Mouse (Mus musculus) midbrain, embryonic 14.5 days (tissue): ENCODE results near the gene Ncf2. TPM values are rescaled to one million over a fixed set of nuclear protein-coding genes. Genes with fewer than 3 reads are reported as not detected.

ENCODE experiments used
- ATAC-seq: fragments of 200-750 bp; cut with Nextera tagmentation; 2 replicates; pipeline ENCODE4 v1.8.0; 2017; ENCODE audit warnings: moderate number of reproducible peaks, moderate library complexity; ENCODE audit not compliant: low FRiP score, low TSS enrichment
- DNase-seq: peaks from one replicate; pipeline ENCODE4 v3.0.0-alpha.2; 2015
- H3K27ac ChIP-seq: fragments of 300-500 bp; sonication (generic); replicated peaks from 2 replicates; pipeline ENCODE4 v1.5.1; 2014; ENCODE audit warnings: mild to moderate bottlenecking, low read depth, low read length, moderate library complexity
- H3K27me3 ChIP-seq: fragments of 300-500 bp; sonication (generic); 2 replicates; pipeline ENCODE4 v1.6.1; 2014; ENCODE audit warnings: low read length, control low read depth, mixed read lengths; ENCODE audit not compliant: control insufficient read depth, insufficient read depth
- H3K36me3 ChIP-seq: fragments of 300-500 bp; sonication (generic); 2 replicates; pipeline ENCODE4 v1.6.1; 2014; ENCODE audit warnings: low read length, control low read depth; ENCODE audit not compliant: control insufficient read depth, insufficient read depth
- H3K4me1 ChIP-seq: fragments of 300-500 bp; sonication (generic); 2 replicates; pipeline ENCODE4 v1.6.1; 2014; ENCODE audit warnings: mild to moderate bottlenecking, antibody characterized with exemption, low read length, control low read depth; ENCODE audit not compliant: control insufficient read depth, insufficient read depth
- H3K4me2 ChIP-seq: fragments of 300-500 bp; sonication (generic); 2 replicates; pipeline ENCODE4 v1.6.1; 2014; ENCODE audit warnings: mild to moderate bottlenecking, low read length, moderate library complexity
- H3K4me3 ChIP-seq: fragments of 300-500 bp; sonication (generic); replicated peaks from 2 replicates; pipeline ENCODE4 v1.5.1; 2014; ENCODE audit warnings: low read depth, low read length
- H3K9ac ChIP-seq: fragments of 300-500 bp; sonication (generic); replicated peaks from 2 replicates; pipeline ENCODE4 v1.6.1; 2014; ENCODE audit warnings: mild to moderate bottlenecking, low read length, moderate library complexity
- H3K9me3 ChIP-seq: fragments of 300-500 bp; sonication (generic); 2 replicates; pipeline ENCODE4 v1.6.1; 2016; ENCODE audit warnings: low read length, control low read depth, mixed read lengths; ENCODE audit not compliant: control insufficient read depth
- WGBS: fragments of 180-500 bp; shearing (Covaris S2); extraction: QIAGEN DNeasy Blood & Tissue Kit; methylation state at CpG from one replicate; pipeline ENCODE4 v1.1.7; 2014; 5-methylcytosine and 5-hydroxymethylcytosine counted together
- polyA plus RNA-seq: library from polyadenylated mRNA; unstranded; fragments of >200 nt; fragmentation: Nextera tagmentation; extraction: Ambion mirVana; gene quantifications from 2 replicates; pipeline ENCODE4 v1.2.1, GENCODE M21; 2014

Ncf2 gene
- polyA plus RNA-seq = 0.69 and 3.4 TPM in 2 replicates

GRCm38 (mm10) chr1:152799897-152800296, at the start of gene Ncf2:
Gene Ncf2, plus strand, starts transcription at chr1:152800194.
- H3K4me3 ChIP-seq = no peak within 1 kb of the TSS
- ATAC-seq = no peak
- 0 out of 2 replicates have a peak, but pooled peaks cover 3% of the 10 kb centered on the region for H3K4me1 ChIP-seq
- no peak within 1 kb of the TSS for H3K4me2 ChIP-seq
- H3K27ac ChIP-seq = 0 out of 2 replicates have a peak within 1 kb of the TSS, but pooled peaks have one; percentile 0
- H3K36me3 ChIP-seq = no peaks in the 10 kb centered on the region
- no peaks in the 10 kb centered on the region for H3K9me3 ChIP-seq
- DNase-seq = peak; percentile 46
- WGBS = 5% methylated on average over 2 of the region's 2 CpGs
- no peak within 1 kb of the TSS for H3K9ac ChIP-seq
- H3K27me3 ChIP-seq = no peaks in the 10 kb centered on the region

GRCm38 (mm10) chr1:152750312-152750965, 49.6 kb upstream of the Ncf2 start, which contains the start of gene Apobec4:
Gene Apobec4, plus strand, starts transcription at chr1:152750551.
- Histone ChIP-seq H3K4me1 (no peaks in the 10 kb centered on the region), H3K9me3 (no peaks in the 10 kb centered on the region), H3K9ac (no peak within 1 kb of the TSS), H3K36me3 (no peaks in the 10 kb centered on the region), H3K4me2 (no peak within 1 kb of the TSS), H3K27ac (no peak within 1 kb of the TSS), H3K27me3 (no peaks in the 10 kb centered on the region), H3K4me3 (no peak within 1 kb of the TSS)
- ATAC-seq (no peak), DNase-seq (no peak)
- WGBS = 58% methylated on average over 13 of the region's 13 CpGs

- Histone ChIP-seq H3K9ac (no peak overlapping the region), H3K4me2 (no peak overlapping the region), H3K27ac (no peak overlapping the region), H3K9me3 (no peaks in the 10 kb centered on the region), H3K36me3 (no peaks in the 10 kb centered on the region), H3K27me3 (peaks cover 5% of the 10 kb centered on the region; the same call in 1 of the 2 replicates), H3K4me1 (peaks cover 7% of the 10 kb centered on the region; the same call in 1 of the 2 replicates), H3K4me3 (no peak overlapping the region)
- ATAC-seq = no peak
- no peak for DNase-seq
- WGBS = 93% methylated on average over 2 of the region's 2 CpGs
These were observed 38.2 kb upstream of the Ncf2 start for GRCm38 (mm10) chr1:152761791-152762190.

- DNase-seq (peak; percentile 98), ATAC-seq (peak; percentile 95)
- WGBS = under 1% methylated on average over 82 of the region's 86 CpGs
- H3K27ac ChIP-seq = peak within 1 kb of the TSS; percentile 89
- peak within 1 kb of the TSS; percentile 97 for H3K4me3 ChIP-seq
- H3K4me1 ChIP-seq = peaks cover 16% of the 10 kb centered on the region; the same call in 1 of the 2 replicates
- H3K27me3 ChIP-seq = peaks cover 5% of the 10 kb centered on the region; the same call in 1 of the 2 replicates
- H3K36me3 ChIP-seq = peaks cover 20% of the 10 kb centered on the region
- peak within 1 kb of the TSS; percentile 88 for H3K9ac ChIP-seq
- H3K9me3 ChIP-seq = no peaks in the 10 kb centered on the region
- H3K4me2 ChIP-seq = peak within 1 kb of the TSS; percentile 95
These were observed 33.8 kb upstream of the Ncf2 start, which contains the start of the genes Rgl1 and Arpc5 for GRCm38 (mm10) chr1:152766032-152766772. Gene Rgl1, minus strand, starts transcription at chr1:152766351. Gene Arpc5, plus strand, starts transcription at chr1:152766542.

- Histone ChIP-seq H3K4me3 (peak overlapping the region; percentile 97), H3K36me3 (peaks cover 29% of the 10 kb centered on the region), H3K4me2 (peak overlapping the region; percentile 64), H3K9me3 (no peaks in the 10 kb centered on the region), H3K4me1 (peaks cover 16% of the 10 kb centered on the region; the same call in 1 of the 2 replicates), H3K27me3 (peaks cover 5% of the 10 kb centered on the region; the same call in 1 of the 2 replicates), H3K9ac (peak overlapping the region; percentile 88), H3K27ac (peak overlapping the region; percentile 89)
- peak; percentile 70 for ATAC-seq
- under 1% methylated on average over 60 of the region's 60 CpGs for WGBS
- peak; percentile 63 for DNase-seq
These were observed 32.9 kb upstream of the Ncf2 start for GRCm38 (mm10) chr1:152766804-152767748.

GRCm38 (mm10) chr1:152767749-152768488, 32.1 kb upstream of the Ncf2 start:
- 6% methylated on average over 5 of the region's 5 CpGs for WGBS
- H3K27ac ChIP-seq = no peak overlapping the region; the same call in 1 of the 2 replicates
- H3K36me3 ChIP-seq = peaks cover 38% of the 10 kb centered on the region
- H3K9me3 ChIP-seq = no peaks in the 10 kb centered on the region
- DNase-seq (peak; percentile 93), ATAC-seq (no peak)
- H3K9ac ChIP-seq = peak overlapping the region; percentile 88; the same call in 1 of the 2 replicates
- H3K27me3 ChIP-seq = peaks cover 5% of the 10 kb centered on the region; the same call in 1 of the 2 replicates
- peak overlapping the region; percentile 64 for H3K4me2 ChIP-seq
- H3K4me3 ChIP-seq = peak overlapping the region; percentile 97
- peaks cover 16% of the 10 kb centered on the region; the same call in 1 of the 2 replicates for H3K4me1 ChIP-seq

- Histone ChIP-seq H3K27ac (no peak overlapping the region), H3K27me3 (no peaks in the 10 kb centered on the region), H3K4me3 (no peak overlapping the region), H3K4me2 (no peak overlapping the region), H3K9ac (no peak overlapping the region), H3K36me3 (peaks cover 69% of the 10 kb centered on the region), H3K4me1 (peaks cover 8% of the 10 kb centered on the region; the same call in 1 of the 2 replicates), H3K9me3 (no peaks in the 10 kb centered on the region)
- no peak for DNase-seq
- ATAC-seq = no peak
- WGBS = 91% methylated on average over 9 of the region's 9 CpGs
These were observed 29.0 kb upstream of the Ncf2 start for GRCm38 (mm10) chr1:152771016-152771415.
